Mouse (Mus musculus) embryonic facial prominence, embryonic 11.5 days (tissue): ENCODE results near the gene Hspd1. TPM values are rescaled to one million over a fixed set of nuclear protein-coding genes. Genes with fewer than 3 reads are reported as not detected.

ENCODE experiments used
- ATAC-seq: fragments of 200-750 bp; cut with Nextera tagmentation; replicated peaks from 2 replicates; pipeline ENCODE4 v1.8.0; 2017; ENCODE audit warnings: low read depth; ENCODE audit not compliant: insufficient number of reproducible peaks, low FRiP score, low TSS enrichment
- DNase-seq: peaks from one replicate; pipeline ENCODE4 v3.0.0-alpha.2; 2015; ENCODE audit warnings: low spot score
- H3K27ac ChIP-seq: fragments of 300-500 bp; sonication (generic); replicated peaks from 2 replicates; pipeline ENCODE4 v1.5.1; 2014; ENCODE audit warnings: mild to moderate bottlenecking, low read depth, low read length, control low read depth
- H3K27me3 ChIP-seq: fragments of 300-500 bp; sonication (generic); 2 replicates; pipeline ENCODE4 v1.6.1; 2014; ENCODE audit warnings: mild to moderate bottlenecking, low read length, moderate library complexity, mixed read lengths; ENCODE audit not compliant: control insufficient read depth, insufficient read depth
- H3K36me3 ChIP-seq: fragments of 300-500 bp; sonication (generic); replicated peaks from 2 replicates; pipeline ENCODE4 v1.6.1; 2014; ENCODE audit warnings: low read depth, mild to moderate bottlenecking, low read length, moderate library complexity, mixed read lengths; ENCODE audit not compliant: control insufficient read depth, insufficient read depth
- H3K4me1 ChIP-seq: fragments of 300-500 bp; sonication (generic); 2 replicates; pipeline ENCODE4 v1.6.1; 2014; ENCODE audit warnings: low read length, mixed read lengths; ENCODE audit not compliant: control insufficient read depth, insufficient read depth
- H3K4me2 ChIP-seq: fragments of 300-500 bp; sonication (generic); 2 replicates; pipeline ENCODE4 v1.6.1; 2014; ENCODE audit warnings: low read depth, mild to moderate bottlenecking, control low read depth, low read length, moderate library complexity
- H3K4me3 ChIP-seq: fragments of 300-500 bp; sonication (generic); 2 replicates; pipeline ENCODE4 v1.5.1; 2014; ENCODE audit warnings: low read depth, low read length, control low read depth
- H3K9ac ChIP-seq: fragments of 300-500 bp; sonication (generic); replicated peaks from 2 replicates; pipeline ENCODE4 v1.6.1; 2014; ENCODE audit warnings: mild to moderate bottlenecking, control low read depth, low read length
- H3K9me3 ChIP-seq: fragments of 300-500 bp; sonication (generic); replicated peaks from 2 replicates; pipeline ENCODE4 v1.6.1; 2016; ENCODE audit warnings: mild to moderate bottlenecking, low read length, inconsistent platforms, mixed read lengths; ENCODE audit not compliant: control insufficient read depth
- WGBS: fragments of 180-500 bp; shearing (Covaris S2); extraction: QIAGEN DNeasy Blood & Tissue Kit; methylation state at CpG from one replicate; pipeline ENCODE4 v1.1.7; 2014; 5-methylcytosine and 5-hydroxymethylcytosine counted together
- polyA plus RNA-seq: library from polyadenylated mRNA; unstranded; fragments of >200 nt; fragmentation: Nextera tagmentation; extraction: Ambion mirVana; gene quantifications from 2 replicates; pipeline ENCODE4 v1.2.1, GENCODE M21; 2014

Hspd1 gene
- polyA plus RNA-seq, 1 experiment from 2014 or later: 463 TPM

DNA sequence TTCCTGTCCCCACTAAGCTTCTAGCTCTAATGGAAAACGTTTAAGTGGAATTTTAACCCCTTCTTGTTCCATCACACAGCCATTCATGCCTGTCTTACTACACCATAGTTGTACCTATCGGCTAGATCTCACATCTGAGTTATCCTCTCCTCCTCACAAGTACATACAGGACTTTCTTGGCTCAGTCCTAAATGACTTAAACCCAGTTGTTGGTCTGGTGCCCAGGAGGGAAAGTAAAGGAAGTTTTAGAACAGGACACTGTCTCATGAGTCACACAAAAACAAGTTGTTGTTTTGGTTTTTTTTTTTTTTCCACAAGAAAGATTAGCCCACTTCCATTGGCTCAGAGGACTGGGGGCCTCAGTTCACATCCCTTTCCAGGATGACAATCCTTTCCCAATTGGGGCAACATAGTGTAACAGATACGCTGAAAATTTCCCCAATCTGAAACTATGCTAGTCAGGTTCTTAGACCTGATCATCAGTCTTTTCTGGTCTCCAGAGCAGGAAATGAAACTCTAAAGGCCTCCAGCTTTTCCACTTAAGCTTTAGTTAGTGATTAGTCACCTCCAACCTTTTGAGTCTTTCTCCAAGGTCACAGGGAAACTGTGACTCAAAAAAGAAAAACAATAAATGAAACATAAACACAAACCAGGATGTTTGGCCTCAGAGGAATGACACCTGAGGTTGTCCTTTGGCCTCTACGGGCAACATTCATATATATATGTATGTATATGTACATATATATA is 39.0 kb downstream of the Hspd1 start:
- DNase-seq (no peak), ATAC-seq (no peak)
- WGBS: 67% methylated on average over 4 of the region's 4 CpGs
- Histone ChIP-seq H3K9ac (no peak overlapping the region), H3K27me3 (no peaks in the 10 kb centered on the region), H3K9me3 (no peaks in the 10 kb centered on the region), H3K36me3 (no peaks in the 10 kb centered on the region), H3K27ac (no peak overlapping the region), H3K4me2 (no peak overlapping the region), H3K4me1 (peaks cover 3% of the 10 kb centered on the region; the same call in 1 of the 2 replicates), H3K4me3 (no peak overlapping the region)

- Histone ChIP-seq H3K27me3 (no peaks in the 10 kb centered on the region), H3K4me1 (no peaks in the 10 kb centered on the region), H3K9me3 (no peaks in the 10 kb centered on the region), H3K36me3 (no peaks in the 10 kb centered on the region), H3K27ac (no peak overlapping the region), H3K4me3 (no peak overlapping the region), H3K4me2 (no peak overlapping the region), H3K9ac (no peak overlapping the region)
- no peak for DNase-seq
- no peak for ATAC-seq
- 84% methylated on average over 3 of the region's 3 CpGs for WGBS
These were observed 44.9 kb downstream of the Hspd1 start for GRCm38 (mm10) chr1:55043164-55043563.

GRCm38 (mm10) chr1:55042246-55042645 is 45.8 kb downstream of the Hspd1 start:
- Histone ChIP-seq H3K9me3 (no peaks in the 10 kb centered on the region), H3K27me3 (no peaks in the 10 kb centered on the region), H3K27ac (no peak overlapping the region), H3K4me3 (no peak overlapping the region), H3K4me1 (no peaks in the 10 kb centered on the region), H3K4me2 (no peak overlapping the region), H3K9ac (no peak overlapping the region), H3K36me3 (no peaks in the 10 kb centered on the region)
- ATAC-seq: no peak
- DNase-seq: no peak
- 66% methylated on average over 1 of the region's 1 CpGs for WGBS

DNA sequence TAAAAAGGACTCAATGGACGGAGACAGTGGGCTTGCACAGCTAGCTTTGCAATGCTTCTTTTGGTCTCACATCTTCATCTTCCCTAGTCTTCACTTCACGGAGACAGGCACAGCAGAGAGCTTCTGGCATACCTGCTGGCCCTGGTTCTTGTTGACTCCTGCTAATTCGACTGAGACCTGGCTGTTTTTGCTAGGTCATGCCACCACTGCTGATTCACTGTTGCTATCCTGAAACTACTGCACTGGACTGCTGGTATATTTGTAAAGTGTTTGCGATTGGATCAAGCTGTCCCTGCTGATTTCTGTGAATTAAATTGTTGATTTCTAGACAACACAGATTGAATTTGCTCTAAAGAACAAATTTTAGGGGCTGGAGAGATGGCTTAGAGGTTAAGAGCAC is 46.4 kb downstream of the Hspd1 start:
- no peak overlapping the region for H3K9ac ChIP-seq
- no peak overlapping the region for H3K4me3 ChIP-seq
- H3K4me2 ChIP-seq: no peak overlapping the region
- H3K27me3 ChIP-seq: no peaks in the 10 kb centered on the region
- H3K36me3 ChIP-seq: no peaks in the 10 kb centered on the region
- 82% methylated on average over 4 of the region's 4 CpGs for WGBS
- no peaks in the 10 kb centered on the region for H3K9me3 ChIP-seq
- no peaks in the 10 kb centered on the region for H3K4me1 ChIP-seq
- ATAC-seq (no peak), DNase-seq (no peak)
- H3K27ac ChIP-seq: no peak overlapping the region

DNA sequence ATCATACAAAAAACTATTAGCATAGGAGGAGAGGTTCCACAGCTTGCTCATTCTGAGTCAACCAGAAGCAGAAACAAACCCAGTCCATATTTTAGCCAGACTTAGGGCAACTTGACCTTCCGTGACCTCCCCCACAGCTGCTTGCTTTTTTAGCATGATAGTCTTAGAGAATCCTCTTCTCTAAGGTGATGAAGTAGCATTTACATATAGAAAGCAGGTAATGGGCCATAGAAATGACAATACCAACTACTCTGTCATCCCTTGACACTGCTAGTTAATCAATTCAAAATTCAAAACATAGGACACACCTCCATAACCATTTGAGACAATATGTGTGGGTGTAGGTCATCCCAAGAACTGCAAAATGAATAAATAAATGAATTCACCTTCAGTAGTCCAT is 48.1 kb downstream of the Hspd1 start:
- no peak overlapping the region for H3K4me2 ChIP-seq
- no peak overlapping the region for H3K9ac ChIP-seq
- no peaks in the 10 kb centered on the region for H3K27me3 ChIP-seq
- ATAC-seq: no peak
- WGBS: 73% methylated on average over 1 of the region's 1 CpGs
- H3K36me3 ChIP-seq: no peaks in the 10 kb centered on the region
- H3K27ac ChIP-seq: no peak overlapping the region
- no peaks in the 10 kb centered on the region for H3K4me1 ChIP-seq
- no peak overlapping the region for H3K4me3 ChIP-seq
- DNase-seq: no peak
- H3K9me3 ChIP-seq: no peaks in the 10 kb centered on the region

DNA sequence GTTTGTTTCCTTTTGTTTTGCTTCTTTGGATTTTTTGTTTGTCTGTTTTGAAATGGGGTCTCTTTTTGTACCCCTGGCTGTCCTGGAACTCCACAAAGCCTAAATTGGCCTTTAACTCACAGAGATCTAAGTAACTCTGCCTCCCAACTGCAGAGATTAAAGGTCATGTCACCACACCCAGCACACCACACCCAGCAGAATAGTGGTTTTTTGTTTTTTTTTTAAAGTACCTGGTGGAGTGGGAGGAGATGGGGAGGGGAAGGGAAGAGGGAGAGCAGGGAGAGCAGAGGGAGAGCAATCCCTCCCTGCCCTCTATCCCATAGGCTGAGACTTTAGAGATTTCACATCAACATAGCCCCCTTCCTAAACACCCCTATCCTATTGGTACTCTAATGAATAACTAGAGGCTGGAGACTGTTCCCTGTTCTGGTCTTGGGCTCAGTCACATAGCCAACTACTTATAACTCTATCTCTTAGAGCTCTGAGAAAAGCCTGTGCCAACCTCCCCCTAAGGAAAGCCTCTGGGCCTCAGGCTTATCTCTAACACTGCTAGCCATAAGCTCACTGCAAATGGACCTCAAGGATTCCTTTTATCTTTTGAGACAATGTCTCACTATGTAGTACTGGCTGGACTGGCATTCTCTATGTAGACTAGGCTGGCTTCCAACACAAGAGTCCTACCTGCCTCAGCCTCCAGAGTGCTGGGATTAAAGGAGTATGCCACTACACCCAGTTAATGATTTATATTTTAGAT is 56.8 kb downstream of the Hspd1 start:
- no peaks in the 10 kb centered on the region for H3K4me1 ChIP-seq
- H3K36me3 ChIP-seq: no peaks in the 10 kb centered on the region
- no peak overlapping the region for H3K4me3 ChIP-seq
- ATAC-seq (no peak), DNase-seq (no peak)
- no peak overlapping the region for H3K9ac ChIP-seq
- no peak overlapping the region for H3K27ac ChIP-seq
- no peaks in the 10 kb centered on the region for H3K27me3 ChIP-seq
- no peaks in the 10 kb centered on the region for H3K9me3 ChIP-seq
- H3K4me2 ChIP-seq: no peak overlapping the region

DNA sequence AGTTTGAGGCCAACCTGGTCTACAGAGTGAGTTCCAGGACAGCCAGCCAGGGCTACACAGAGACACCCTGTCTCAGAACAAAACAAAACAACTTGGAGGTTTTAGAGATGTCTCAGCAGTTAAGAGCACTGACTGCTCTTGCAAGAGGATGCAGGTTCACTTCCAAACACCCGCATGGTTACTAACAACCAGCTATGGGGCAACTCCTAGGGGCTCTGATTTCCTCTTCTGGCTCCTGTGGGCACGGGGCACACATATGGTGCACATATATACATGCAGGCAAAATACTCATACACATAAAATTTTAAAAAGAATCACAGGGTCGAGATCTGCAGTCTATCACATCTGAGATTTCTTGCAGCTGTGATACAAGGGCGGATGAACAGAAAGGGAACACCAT is 58.6 kb downstream of the Hspd1 start:
- Histone ChIP-seq H3K27me3 (no peaks in the 10 kb centered on the region), H3K9me3 (no peaks in the 10 kb centered on the region), H3K9ac (no peak overlapping the region), H3K4me3 (no peak overlapping the region), H3K4me2 (no peak overlapping the region), H3K36me3 (no peaks in the 10 kb centered on the region; the same call in 1 of the 2 replicates), H3K27ac (no peak overlapping the region), H3K4me1 (no peaks in the 10 kb centered on the region)
- no peak for ATAC-seq
- no peak for DNase-seq
- WGBS: 73% methylated on average over 4 of the region's 4 CpGs

GRCm38 (mm10) chr1:55028512-55029249 is 59.4 kb downstream of the Hspd1 start:
- Histone ChIP-seq H3K4me3 (no peak overlapping the region), H3K4me1 (no peaks in the 10 kb centered on the region), H3K36me3 (no peaks in the 10 kb centered on the region; the same call in 1 of the 2 replicates), H3K27me3 (no peaks in the 10 kb centered on the region), H3K27ac (no peak overlapping the region), H3K4me2 (no peak overlapping the region), H3K9ac (no peak overlapping the region), H3K9me3 (no peaks in the 10 kb centered on the region)
- WGBS: 88% methylated on average over 11 of the region's 11 CpGs
- ATAC-seq (no peak), DNase-seq (no peak)
